Comparison of ENCODE assay signal across 24 mouse cellular contexts in the genomic region with DNA sequence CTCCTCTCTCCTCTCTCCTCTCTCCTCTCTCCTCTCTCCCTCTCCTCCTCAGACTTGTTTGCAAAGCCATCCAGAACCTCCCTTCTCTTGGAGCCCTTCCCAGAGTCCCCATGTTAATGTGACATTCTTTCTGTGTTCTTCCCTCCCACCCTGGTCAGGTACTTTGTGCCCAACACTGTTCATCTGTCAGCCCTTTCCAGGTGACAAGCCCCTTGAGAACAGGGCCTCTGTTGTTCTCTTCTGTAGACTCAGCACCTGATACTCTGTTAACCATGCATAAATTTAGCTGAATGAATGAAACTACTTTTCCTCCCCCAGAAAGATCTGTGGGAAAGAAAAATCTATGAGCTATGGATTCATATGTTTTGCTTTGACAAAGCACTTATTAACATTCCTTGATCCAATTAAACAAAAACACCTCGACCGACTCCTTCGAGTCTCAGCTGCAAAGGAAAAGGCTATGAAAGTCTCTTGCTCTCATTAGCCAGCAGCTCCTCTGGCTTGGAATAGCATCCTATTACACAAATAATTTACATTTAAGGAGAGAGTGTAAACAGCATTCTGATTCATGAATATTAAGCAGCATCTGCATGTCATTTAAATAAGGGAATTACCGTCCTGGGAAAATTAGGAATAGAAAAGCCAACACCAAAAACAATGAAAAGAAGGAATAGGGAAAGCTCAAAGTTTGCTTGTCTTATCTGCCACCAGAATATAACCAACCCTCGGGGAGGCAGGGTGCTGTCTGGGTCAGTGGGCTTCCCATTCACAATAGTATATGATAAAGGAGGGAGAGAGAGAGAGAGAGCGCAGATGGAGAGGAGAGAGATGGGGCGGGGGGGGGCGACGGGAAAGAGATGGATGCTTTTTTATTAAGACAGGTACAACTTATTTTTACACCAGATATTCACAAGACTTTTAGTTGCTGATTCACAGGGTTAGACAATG.
DNase-seq lines count a peak whose midpoint lies in the region; ATAC-seq lines count a peak whose summit lies in the region.
"Had no signal": no experiment of that assay in that cellular context is flagged by ENCODE, and none has a peak within 500 bp of the region (broad histone marks: within the 10 kb centered on the region; RNA-seq: fewer than 3 reads in every experiment).

No protein-coding gene starts in this region.

- peak; percentile 63 for ATAC-seq in hindbrain, embryonic 12.5 days (ENCODE audit: low FRiP score)
- ATAC-seq in hindbrain, embryonic 16.5 days: no peak
- ATAC-seq in neural tube, embryonic 13.5 days (ENCODE audit: low read depth): peak; percentile 59
- no peak for ATAC-seq in neural tube, embryonic 15.5 days (ENCODE audit: low FRiP score)
- peak; percentile 92 for ATAC-seq in forebrain, embryonic 14.5 days
- ATAC-seq: CD4-positive, CD25-positive, alpha-beta regulatory T cell, adult 4 months had no signal

- H3K4me2 ChIP-seq in hindbrain, embryonic 12.5 days (replicated peaks): 0 out of 2 replicates have a peak overlapping the region, but pooled peaks have one; percentile 1
- H3K4me2 ChIP-seq in hindbrain, embryonic 16.5 days (ENCODE audit: low read length): no peak overlapping the region
- no peak overlapping the region for H3K4me2 ChIP-seq in neural tube, embryonic 13.5 days
- no peak overlapping the region for H3K4me2 ChIP-seq in neural tube, embryonic 15.5 days
- H3K4me2 ChIP-seq in forebrain, embryonic 14.5 days (ENCODE audit: low read length): no peak overlapping the region
- H3K4me2 ChIP-seq: embryonic facial prominence, embryonic 13.5 days; heart, embryonic 15.5 days; liver, embryonic 15.5 days; lung, embryonic 15.5 days had no signal

- 0 out of 2 replicates have a peak, but pooled peaks cover 9% of the 10 kb centered on the region for H3K4me1 ChIP-seq in hindbrain, embryonic 12.5 days
- H3K4me1 ChIP-seq in hindbrain, embryonic 16.5 days (ENCODE audit: control insufficient read depth, insufficient read depth, low read depth, low read length): peaks cover 3% of the 10 kb centered on the region
- H3K4me1 ChIP-seq in neural tube, embryonic 13.5 days (replicated peaks): peaks cover 30% of the 10 kb centered on the region
- peaks cover 6% of the 10 kb centered on the region for H3K4me1 ChIP-seq in neural tube, embryonic 15.5 days
- H3K4me1 ChIP-seq in forebrain, embryonic 14.5 days (ENCODE audit: control insufficient read depth, insufficient read depth, low read length): peaks cover 13% of the 10 kb centered on the region
- H3K4me1 ChIP-seq: embryonic facial prominence, embryonic 13.5 days; heart, embryonic 15.5 days; liver, embryonic 15.5 days; lung, embryonic 15.5 days; megakaryocyte, embryonic 14.5 days had no signal

- no peaks in the 10 kb centered on the region for H3K9me3 ChIP-seq in hindbrain, embryonic 12.5 days (replicated peaks)
- H3K9me3 ChIP-seq in hindbrain, embryonic 16.5 days (ENCODE audit: control insufficient read depth, low read length): no peaks in the 10 kb centered on the region
- no peaks in the 10 kb centered on the region for H3K9me3 ChIP-seq in neural tube, embryonic 13.5 days
- no peaks in the 10 kb centered on the region for H3K9me3 ChIP-seq in neural tube, embryonic 15.5 days (replicated peaks)
- H3K9me3 ChIP-seq in forebrain, embryonic 14.5 days (replicated peaks; ENCODE audit: control insufficient read depth, low read length): no peaks in the 10 kb centered on the region
- H3K9me3 ChIP-seq: embryonic facial prominence, embryonic 13.5 days; heart, embryonic 15.5 days; limb, embryonic 10.5 days; liver, embryonic 15.5 days; lung, embryonic 15.5 days; megakaryocyte, embryonic 14.5 days had no signal

- DNase-seq in forebrain, embryonic 14.5 days (ENCODE audit: low spot score): peak; percentile 87
- DNase-seq in spleen, postnatal 4 days (ENCODE audit: low spot score in 2 of 2): no peak
- no peak for DNase-seq in layer of hippocampus, postnatal 36 days
- DNase-seq: adrenal gland, postnatal 36 days; cerebellum, adult 11-12 months; cerebellum, postnatal 10 days; heart, postnatal 36 days; kidney, adult 2 months; kidney, postnatal 14 days; liver; lung, postnatal 36 days; right cerebral cortex, postnatal 4 days; thymus, adult 2 months had no signal

- no peaks in the 10 kb centered on the region for H3K36me3 ChIP-seq in hindbrain, embryonic 12.5 days
- no peaks in the 10 kb centered on the region for H3K36me3 ChIP-seq in hindbrain, embryonic 16.5 days (ENCODE audit: control insufficient read depth, insufficient read depth, low read length)
- no peaks in the 10 kb centered on the region for H3K36me3 ChIP-seq in neural tube, embryonic 13.5 days
- no peaks in the 10 kb centered on the region for H3K36me3 ChIP-seq in neural tube, embryonic 15.5 days
- no peaks in the 10 kb centered on the region for H3K36me3 ChIP-seq in forebrain, embryonic 14.5 days (ENCODE audit: control insufficient read depth, insufficient read depth, low read length)
- H3K36me3 ChIP-seq: embryonic facial prominence, embryonic 13.5 days; heart, embryonic 15.5 days; limb, embryonic 10.5 days; liver, embryonic 15.5 days; lung, embryonic 15.5 days had no signal

- 44% methylated on average over 9 of the region's 9 CpGs for WGBS in hindbrain, embryonic 12.5 days
- WGBS in hindbrain, embryonic 16.5 days: 39% methylated on average over 9 of the region's 9 CpGs
- WGBS in neural tube, embryonic 13.5 days: 46% methylated on average over 9 of the region's 9 CpGs
- WGBS in neural tube, embryonic 15.5 days: 44% methylated on average over 9 of the region's 9 CpGs
- 23% methylated on average over 9 of the region's 9 CpGs for WGBS in forebrain, embryonic 14.5 days

- H3K9ac ChIP-seq in hindbrain, embryonic 12.5 days: no peak overlapping the region
- H3K9ac ChIP-seq in hindbrain, embryonic 16.5 days (ENCODE audit: low read depth, low read length): no peak overlapping the region
- H3K9ac ChIP-seq in neural tube, embryonic 13.5 days: no peak overlapping the region
- no peak overlapping the region for H3K9ac ChIP-seq in neural tube, embryonic 15.5 days (replicated peaks)
- H3K9ac ChIP-seq in forebrain, embryonic 14.5 days (ENCODE audit: low read length): no peak overlapping the region
- H3K9ac ChIP-seq: embryonic facial prominence, embryonic 13.5 days; heart, embryonic 15.5 days; liver, embryonic 15.5 days; lung, embryonic 15.5 days had no signal

- H3K27me3 ChIP-seq in hindbrain, embryonic 12.5 days: no peaks in the 10 kb centered on the region
- H3K27me3 ChIP-seq in hindbrain, embryonic 16.5 days (replicated peaks; ENCODE audit: control insufficient read depth, insufficient read depth, low read length): no peaks in the 10 kb centered on the region; the same call in 1 of the 2 replicates
- H3K27me3 ChIP-seq in neural tube, embryonic 13.5 days: no peaks in the 10 kb centered on the region
- H3K27me3 ChIP-seq in neural tube, embryonic 15.5 days (replicated peaks): no peaks in the 10 kb centered on the region
- H3K27me3 ChIP-seq in forebrain, embryonic 14.5 days (replicated peaks; ENCODE audit: control insufficient read depth, insufficient read depth, low read length): no peaks in the 10 kb centered on the region
- H3K27me3 ChIP-seq: embryonic facial prominence, embryonic 13.5 days; liver, embryonic 15.5 days; megakaryocyte, embryonic 14.5 days had no signal

- H3K4me3 ChIP-seq in hindbrain, embryonic 12.5 days: no peak overlapping the region
- H3K4me3 ChIP-seq in hindbrain, embryonic 16.5 days (ENCODE audit: low read length): no peak overlapping the region
- no peak overlapping the region for H3K4me3 ChIP-seq in neural tube, embryonic 13.5 days
- no peak overlapping the region for H3K4me3 ChIP-seq in neural tube, embryonic 15.5 days (replicated peaks)
- no peak overlapping the region for H3K4me3 ChIP-seq in forebrain, embryonic 14.5 days (ENCODE audit: low read depth, low read length)
- H3K4me3 ChIP-seq: embryonic facial prominence, embryonic 13.5 days; heart, embryonic 15.5 days; limb, embryonic 10.5 days; liver, embryonic 15.5 days; lung, embryonic 15.5 days; megakaryocyte, embryonic 14.5 days had no signal

- H3K27ac ChIP-seq in hindbrain, embryonic 12.5 days: peak overlapping the region; percentile 62
- H3K27ac ChIP-seq in hindbrain, embryonic 16.5 days (ENCODE audit: low read depth, low read length): no peak overlapping the region
- H3K27ac ChIP-seq in neural tube, embryonic 13.5 days (replicated peaks): peak overlapping the region; percentile 19; the same call in 1 of the 2 replicates
- no peak overlapping the region for H3K27ac ChIP-seq in neural tube, embryonic 15.5 days (replicated peaks)
- peak overlapping the region; percentile 29; the same call in 1 of the 2 replicates for H3K27ac ChIP-seq in forebrain, embryonic 14.5 days (ENCODE audit: low read depth, low read length)
- H3K27ac ChIP-seq: embryonic facial prominence, embryonic 13.5 days; heart, embryonic 15.5 days; limb, embryonic 10.5 days; liver, embryonic 15.5 days; lung, embryonic 15.5 days had no signal

Comparison
In these comparisons a context has a peak if more than half of its experiments do, and no peak if none do; other contexts are left out.
1. ATAC-seq: peak in hindbrain, embryonic 12.5 days (single experiment), neural tube, embryonic 13.5 days (single experiment) and forebrain, embryonic 14.5 days (single experiment); none in hindbrain, embryonic 16.5 days (single experiment) and neural tube, embryonic 15.5 days (single experiment).
2. H3K27ac ChIP-seq: peak in hindbrain, embryonic 12.5 days (single experiment), neural tube, embryonic 13.5 days (single experiment) and forebrain, embryonic 14.5 days (single experiment); none in hindbrain, embryonic 16.5 days (single experiment) and neural tube, embryonic 15.5 days (single experiment).